In genomic region chr5:125472796-125473475, GRCm38 (mm10) we compare ENCODE assay signal across 29 mouse cellular contexts. TPM values are rescaled to one million over a fixed set of nuclear protein-coding genes. Genes with fewer than 3 reads are reported as not detected.
DNase-seq lines count a peak whose midpoint lies in the region; ATAC-seq lines count a peak whose summit lies in the region.
"Had no signal": no experiment of that assay in that cellular context is flagged by ENCODE, and none has a peak within 500 bp of the region (broad histone marks: within the 10 kb centered on the region; RNA-seq: fewer than 3 reads in every experiment).

No protein-coding gene starts in this region.

- H3K4me2 ChIP-seq in embryonic facial prominence, embryonic 12.5 days (replicated peaks) = no peak overlapping the region
- H3K4me2 ChIP-seq: embryonic facial prominence, embryonic 13.5 days; embryonic facial prominence, embryonic 15.5 days had no signal

- H3K27ac ChIP-seq in embryonic facial prominence, embryonic 12.5 days = no peak overlapping the region
- H3K27ac ChIP-seq in embryonic facial prominence, embryonic 10.5 days (replicated peaks) = no peak overlapping the region
- H3K27ac ChIP-seq: embryonic facial prominence, embryonic 13.5 days; embryonic facial prominence, embryonic 15.5 days; forebrain, embryonic 10.5 days had no signal

- no peaks in the 10 kb centered on the region for H3K9me3 ChIP-seq in embryonic facial prominence, embryonic 12.5 days
- H3K9me3 ChIP-seq in embryonic facial prominence, embryonic 10.5 days = no peaks in the 10 kb centered on the region
- H3K9me3 ChIP-seq: embryonic facial prominence, embryonic 13.5 days; embryonic facial prominence, embryonic 15.5 days; forebrain, embryonic 10.5 days; G1E had no signal

- 0 out of 2 replicates have a peak overlapping the region, but pooled peaks have one; percentile 2 for H3K4me3 ChIP-seq in embryonic facial prominence, embryonic 12.5 days
- no peak overlapping the region for H3K4me3 ChIP-seq in embryonic facial prominence, embryonic 10.5 days
- H3K4me3 ChIP-seq: embryonic facial prominence, embryonic 13.5 days; embryonic facial prominence, embryonic 15.5 days; forebrain, embryonic 10.5 days had no signal

- H3K4me1 ChIP-seq in embryonic facial prominence, embryonic 12.5 days = peaks cover 20% of the 10 kb centered on the region
- peaks cover 22% of the 10 kb centered on the region for H3K4me1 ChIP-seq in embryonic facial prominence, embryonic 10.5 days

- DNase-seq in embryonic facial prominence, embryonic 10.5 days (ENCODE audit: low spot score) = no peak
- DNase-seq in heart, adult 11 months = peak; percentile 83
- DNase-seq in heart, adult 9 months (ENCODE audit: low spot score in 2 of 2) = no peak
- DNase-seq in kidney, adult 9 months = peak; percentile 64
- no peak for DNase-seq in kidney, postnatal 10 days
- DNase-seq in fat pad, adult 2 months (ENCODE audit: extremely low read depth, low read depth, low spot score) = peak; percentile 59
- no peak for DNase-seq in adrenal gland, postnatal 36 days
- DNase-seq: adrenal gland, adult 8-10 months; adrenal gland, postnatal 14 days; B cell, adult 2 months; cerebellum, adult 11 months; cerebellum, adult 18-20 months; cerebellum, adult 8-10 months; cerebellum, adult 9-11 months; cerebellum, postnatal 14 days; cerebellum, postnatal 36 days; embryo, embryonic 11 days had no signal

- H3K36me3 ChIP-seq in embryonic facial prominence, embryonic 12.5 days = no peaks in the 10 kb centered on the region
- no peaks in the 10 kb centered on the region for H3K36me3 ChIP-seq in embryonic facial prominence, embryonic 10.5 days (replicated peaks)
- H3K36me3 ChIP-seq: embryonic facial prominence, embryonic 13.5 days; embryonic facial prominence, embryonic 15.5 days; forebrain, embryonic 10.5 days had no signal

- no peak overlapping the region for H3K9ac ChIP-seq in embryonic facial prominence, embryonic 12.5 days
- H3K9ac ChIP-seq: embryonic facial prominence, embryonic 13.5 days; embryonic facial prominence, embryonic 15.5 days had no signal

- no peaks in the 10 kb centered on the region for H3K27me3 ChIP-seq in embryonic facial prominence, embryonic 12.5 days
- H3K27me3 ChIP-seq in embryonic facial prominence, embryonic 10.5 days (replicated peaks; ENCODE audit: low read depth, poor library complexity, severe bottlenecking) = no peaks in the 10 kb centered on the region
- H3K27me3 ChIP-seq: CH12.LX; embryonic facial prominence, embryonic 13.5 days; embryonic facial prominence, embryonic 15.5 days; Patski had no signal

- no peak for ATAC-seq in embryonic facial prominence, embryonic 12.5 days (ENCODE audit: insufficient number of reproducible peaks, insufficient read depth, low FRiP score, low TSS enrichment)
- ATAC-seq: activated CD4-positive, CD25-positive, alpha-beta regulatory T cell, adult 4 months; CD4-positive, CD25-positive, alpha-beta regulatory T cell, adult 4 months; forebrain, embryonic 14.5 days; forebrain, embryonic 16.5 days; Patski had no signal

- 76% methylated on average over 9 of the region's 9 CpGs for WGBS in embryonic facial prominence, embryonic 12.5 days
- WGBS in embryonic facial prominence, embryonic 10.5 days = 74% methylated on average over 9 of the region's 9 CpGs

RNA-seq across cellular contexts. Expression of gene Aacs, which starts 2.7 kb away (rescaled TPM):
- 41.5 and 42.5 TPM in 2 replicates for polyA plus RNA-seq in embryonic facial prominence, embryonic 12.5 days (2016; fragmentation: Nextera tagmentation; extraction: Ambion mirVana)
- polyA plus RNA-seq in embryonic facial prominence, embryonic 10.5 days (2016; fragmentation: Nextera tagmentation; extraction: Ambion mirVana) = 51.2 and 60.1 TPM in 2 replicates
- 100 to 1,000 TPM in 1 of 2 experiments, 10 to 100 TPM in 1; 96.1 to 101 TPM for total RNA-seq in adrenal gland, postnatal 36 days (2021)

RNA-seq across cellular contexts. Expression of gene Bri3bp, which starts 31.6 kb away (rescaled TPM):
- polyA plus RNA-seq in embryonic facial prominence, embryonic 12.5 days (2016; fragmentation: Nextera tagmentation; extraction: Ambion mirVana) = 39.4 and 42.2 TPM in 2 replicates
- 50.9 and 52.2 TPM in 2 replicates for polyA plus RNA-seq in embryonic facial prominence, embryonic 10.5 days (2016; fragmentation: Nextera tagmentation; extraction: Ambion mirVana)
- 10 to 100 TPM; 25.6 to 39.0 TPM for total RNA-seq in adrenal gland, postnatal 36 days (2021)

RNA-seq across cellular contexts. Expression of gene Dhx37, which starts 39.0 kb away (rescaled TPM):
- 17.0 and 17.7 TPM in 2 replicates for polyA plus RNA-seq in embryonic facial prominence, embryonic 12.5 days (2016; fragmentation: Nextera tagmentation; extraction: Ambion mirVana)
- polyA plus RNA-seq in embryonic facial prominence, embryonic 10.5 days (2016; fragmentation: Nextera tagmentation; extraction: Ambion mirVana) = 24.1 and 24.2 TPM in 2 replicates
- total RNA-seq in adrenal gland, postnatal 36 days (2021) = 10 to 100 TPM; 16.3 to 21.9 TPM

RNA-seq across cellular contexts. Expression of gene Tmem132b, which starts 58.6 kb away (rescaled TPM):
- 0.64 and 0.97 TPM in 2 replicates for polyA plus RNA-seq in embryonic facial prominence, embryonic 12.5 days (2016; fragmentation: Nextera tagmentation; extraction: Ambion mirVana)
- polyA plus RNA-seq in embryonic facial prominence, embryonic 10.5 days (2016; fragmentation: Nextera tagmentation; extraction: Ambion mirVana) = 0.23 and 0.34 TPM in 2 replicates
- under 1 TPM; 0.76 to 0.95 TPM for total RNA-seq in adrenal gland, postnatal 36 days (2021)
- total RNA-seq: CH12.LX; common myeloid progenitor, adult 5-6 weeks had no signal
- polyA plus RNA-seq: activated CD4-positive, CD25-positive, alpha-beta regulatory T cell, adult 4 months; G1E; Patski had no signal

Comparison
In these comparisons a context has a peak if more than half of its experiments do, and no peak if none do; other contexts are left out.
1. DNase-seq: peak in heart, adult 11 months (single experiment), kidney, adult 9 months (single experiment) and fat pad, adult 2 months (single experiment); none in embryonic facial prominence, embryonic 10.5 days (single experiment), heart, adult 9 months (0 of 2), kidney, postnatal 10 days (single experiment) and adrenal gland, postnatal 36 days (0 of 2).